Mouse (Mus musculus): ENCODE measurements around the gene Pomgnt2.
"Not testable (repeated sequence)": the region's sequence is repeated elsewhere in the genome, so short reads cannot be mapped to it uniquely, and the experiment has no call there.

Pomgnt2 gene

DNA sequence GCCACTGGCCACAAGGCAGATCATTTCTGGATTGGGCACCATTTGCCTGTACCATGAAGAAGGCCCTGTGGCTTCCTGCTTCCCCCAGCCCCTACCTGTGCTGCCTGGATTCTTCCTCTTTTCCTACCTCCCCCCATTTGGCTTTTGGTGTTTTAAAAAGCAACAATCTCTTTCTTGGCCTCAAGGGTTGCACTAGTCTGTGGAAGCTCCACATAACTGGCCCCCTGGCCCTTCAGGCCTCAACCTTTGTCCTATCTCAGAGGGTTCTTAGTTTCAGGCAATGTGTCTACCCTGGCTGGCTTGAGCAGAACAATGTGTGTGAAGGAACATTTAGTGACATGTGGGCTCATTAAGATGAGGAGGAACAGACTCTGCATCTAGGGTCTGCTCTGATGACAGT is at the start of gene Pomgnt2:
Gene Pomgnt2, minus strand, starts transcription at position 101 of the 400 bp plus-strand sequence.
- no peak for DNase-seq

GRCm38 (mm10) chr9:122039848-122040247 is 42.9 kb upstream of the Pomgnt2 start:
- no peak for DNase-seq

GRCm38 (mm10) chr9:122038631-122039030 is 41.7 kb upstream of the Pomgnt2 start:
- no peak for DNase-seq

DNA sequence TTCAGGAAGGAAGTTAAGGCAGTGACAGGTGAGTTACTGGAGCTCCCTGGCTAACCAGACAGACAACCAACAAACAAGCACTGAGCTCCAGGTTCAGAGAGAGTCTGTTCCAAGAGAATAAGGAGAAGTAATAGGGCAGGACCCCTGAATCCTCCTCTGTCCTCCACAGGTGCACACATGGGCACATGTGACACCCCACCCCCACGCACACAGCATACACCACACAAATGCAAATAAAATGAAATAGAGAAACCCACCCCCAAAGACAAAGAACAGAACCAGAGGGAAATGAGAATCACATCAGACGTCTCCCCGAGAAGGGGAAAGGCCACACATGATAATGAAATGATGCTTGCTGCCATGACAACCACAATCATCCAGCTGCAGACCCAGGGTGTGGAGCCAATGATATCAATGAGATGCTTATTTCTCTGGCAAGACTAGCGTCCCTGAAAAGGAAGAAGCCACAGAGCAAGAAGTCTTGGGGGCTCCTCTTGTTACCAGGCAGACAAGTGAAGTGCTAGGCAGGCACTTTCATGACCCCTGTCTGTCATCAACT is 39.7 kb upstream of the Pomgnt2 start:
- no peak for DNase-seq

DNA sequence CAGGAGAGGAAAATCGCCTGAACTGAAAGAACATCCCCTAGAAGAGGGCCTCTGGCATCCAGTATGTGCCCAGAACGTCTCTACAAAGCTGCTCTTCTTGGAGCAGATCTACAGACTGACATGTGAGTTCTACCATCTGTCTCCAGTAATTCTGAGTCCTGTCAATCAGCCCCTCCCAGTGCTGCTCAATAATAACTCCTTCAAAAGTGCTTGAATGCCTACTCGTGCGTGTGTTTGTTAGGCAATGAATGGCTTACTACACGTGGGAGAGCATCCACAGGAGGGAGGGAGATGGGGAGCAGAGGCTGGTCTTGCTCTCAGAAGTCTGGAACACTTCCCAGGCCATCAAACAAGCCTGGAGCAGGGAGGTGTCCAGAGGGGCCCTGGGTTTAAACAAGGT is 38.9 kb upstream of the Pomgnt2 start:
- DNase-seq: no peak

- no peak for DNase-seq
These were observed 38.0 kb upstream of the Pomgnt2 start for GRCm38 (mm10) chr9:122034949-122035348.

DNA sequence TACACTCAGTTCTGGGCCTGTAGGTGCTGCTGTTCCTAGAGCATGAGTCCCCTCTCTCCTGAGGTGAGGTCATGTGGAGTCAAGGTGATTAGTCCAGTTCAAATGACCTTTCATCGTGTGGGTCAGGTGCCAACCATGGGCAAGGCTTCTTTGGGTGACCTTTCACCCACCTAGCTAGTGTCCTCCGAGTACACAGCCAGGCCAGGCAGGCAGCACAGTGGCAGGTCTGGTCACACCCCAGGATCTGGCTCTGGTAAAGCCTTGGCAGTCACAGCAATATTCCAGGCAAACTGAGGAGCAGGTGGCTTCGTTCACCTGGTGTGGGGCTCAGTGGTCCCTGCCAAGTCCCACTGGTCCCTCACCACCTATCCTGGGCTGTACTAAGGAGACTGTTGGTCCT is 35.2 kb upstream of the Pomgnt2 start:
- peak; percentile 93 for DNase-seq

DNA sequence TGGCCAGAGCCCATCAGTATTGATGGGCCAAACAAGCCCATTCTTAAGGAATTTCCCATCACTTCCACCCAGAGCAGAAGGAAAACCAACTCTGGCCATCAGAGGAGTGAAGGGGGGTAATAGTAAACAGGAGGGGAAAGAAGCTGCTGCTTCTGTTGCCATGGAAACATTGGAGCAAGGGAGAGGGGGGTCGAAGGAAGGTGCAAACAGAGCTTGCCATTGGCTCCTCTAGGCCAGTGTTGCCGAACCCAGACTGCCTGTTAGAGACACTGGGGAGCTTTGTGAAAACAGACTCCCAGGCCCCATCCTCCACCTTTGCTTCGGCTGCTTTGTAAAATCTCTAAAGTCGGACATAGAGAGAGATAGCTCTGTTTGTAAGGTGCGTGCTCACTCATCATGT is 33.8 kb upstream of the Pomgnt2 start:
- DNase-seq: no peak

DNA sequence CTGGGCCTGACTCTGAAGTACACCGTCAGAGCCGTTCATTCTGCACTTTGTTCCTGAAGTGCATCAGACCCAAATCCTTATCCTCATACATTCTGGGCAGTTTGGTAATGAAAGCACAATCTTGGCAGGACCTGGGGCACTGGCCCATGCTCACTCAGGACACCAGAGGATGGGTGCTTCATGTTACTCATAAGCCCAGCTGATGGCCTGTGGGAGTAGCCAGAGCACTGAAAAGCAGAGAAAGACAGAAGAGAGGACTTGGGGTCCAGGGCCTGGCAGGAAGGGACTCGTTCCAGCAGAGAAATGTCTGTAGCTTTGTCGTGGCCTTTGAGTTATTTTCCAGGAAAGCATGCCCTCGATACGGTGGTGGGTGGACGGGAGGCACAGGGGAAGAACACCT is 32.9 kb upstream of the Pomgnt2 start:
- peak; percentile 13 for DNase-seq

DNA sequence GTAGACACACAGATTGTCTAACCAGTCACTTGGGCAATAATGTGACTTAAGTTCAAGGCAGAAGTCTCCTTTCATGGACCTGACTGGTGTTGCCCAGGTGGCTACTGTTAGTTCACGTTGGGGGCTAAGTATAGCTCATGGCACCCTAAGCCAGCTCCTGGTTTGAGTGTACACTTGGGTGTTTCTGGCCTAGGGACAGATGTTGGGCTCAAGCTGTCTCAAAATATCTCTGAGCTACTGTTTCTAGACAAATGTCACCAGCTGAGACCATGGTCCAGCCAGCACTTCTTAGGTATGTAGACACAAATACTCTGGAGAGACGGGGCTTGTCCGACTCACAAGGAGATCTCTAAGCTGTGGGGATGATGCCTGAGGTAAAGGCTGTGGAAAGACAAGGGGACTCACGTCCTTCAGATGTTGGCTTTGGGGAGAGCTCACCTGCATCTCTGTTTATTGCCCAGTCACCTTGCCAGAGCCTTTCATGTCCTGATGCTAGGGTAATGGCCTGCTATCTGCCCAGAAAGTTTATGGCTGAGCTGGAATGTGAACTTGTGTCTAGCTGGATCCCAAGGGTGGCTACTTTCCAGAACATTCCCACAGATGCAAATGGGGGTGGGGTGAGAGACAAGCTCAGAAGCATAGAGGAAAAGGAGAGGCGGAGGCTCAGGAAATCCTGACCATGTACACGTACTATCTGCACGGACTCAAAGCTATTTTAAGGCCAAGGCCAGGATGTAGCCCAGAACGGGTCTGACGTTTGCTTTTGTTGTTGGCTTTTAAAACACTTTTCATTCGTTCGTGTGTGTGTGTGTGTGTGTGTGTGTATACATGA is 31.2 kb upstream of the Pomgnt2 start:
- DNase-seq: peak; percentile 35

DNA sequence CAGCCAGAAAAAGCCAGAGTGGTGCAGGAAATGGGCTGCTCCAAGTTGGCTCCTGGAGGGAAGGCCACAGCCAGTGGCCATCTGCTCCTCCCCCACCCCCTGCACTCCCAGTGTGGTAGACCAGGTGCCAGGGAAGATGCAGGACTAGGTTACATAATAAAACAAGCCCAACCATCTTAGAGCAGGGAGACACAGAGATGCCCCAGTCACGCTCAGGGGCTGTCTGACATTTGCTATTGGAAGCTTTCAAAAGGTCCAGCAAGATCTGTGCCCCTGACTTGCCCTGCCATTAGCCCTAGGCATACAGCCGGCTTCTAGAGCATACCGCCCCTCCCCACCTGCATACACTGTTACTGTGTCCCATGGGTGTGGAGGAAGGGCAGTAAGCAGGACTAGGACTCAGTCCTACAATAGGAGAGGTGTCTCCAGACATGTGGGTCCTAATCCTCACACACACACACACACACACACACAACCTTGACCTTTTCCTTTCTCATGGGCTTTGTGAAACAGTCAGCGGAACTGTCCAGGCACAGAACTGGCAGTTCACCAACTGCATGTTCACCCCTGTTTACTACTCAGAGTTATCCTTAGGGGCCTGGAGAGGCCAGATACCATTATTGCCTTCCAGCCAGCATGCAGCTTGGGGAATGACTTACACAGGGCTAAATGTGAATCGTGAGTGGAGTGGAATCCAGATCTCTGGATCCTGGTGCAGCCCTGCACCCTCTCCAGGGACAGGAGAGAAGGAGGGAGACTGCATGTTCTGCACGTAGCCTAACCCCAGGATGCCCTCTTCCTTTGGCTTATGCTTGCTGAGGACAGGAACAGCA is 30.4 kb upstream of the Pomgnt2 start:
- peak; percentile 95 for DNase-seq

DNA sequence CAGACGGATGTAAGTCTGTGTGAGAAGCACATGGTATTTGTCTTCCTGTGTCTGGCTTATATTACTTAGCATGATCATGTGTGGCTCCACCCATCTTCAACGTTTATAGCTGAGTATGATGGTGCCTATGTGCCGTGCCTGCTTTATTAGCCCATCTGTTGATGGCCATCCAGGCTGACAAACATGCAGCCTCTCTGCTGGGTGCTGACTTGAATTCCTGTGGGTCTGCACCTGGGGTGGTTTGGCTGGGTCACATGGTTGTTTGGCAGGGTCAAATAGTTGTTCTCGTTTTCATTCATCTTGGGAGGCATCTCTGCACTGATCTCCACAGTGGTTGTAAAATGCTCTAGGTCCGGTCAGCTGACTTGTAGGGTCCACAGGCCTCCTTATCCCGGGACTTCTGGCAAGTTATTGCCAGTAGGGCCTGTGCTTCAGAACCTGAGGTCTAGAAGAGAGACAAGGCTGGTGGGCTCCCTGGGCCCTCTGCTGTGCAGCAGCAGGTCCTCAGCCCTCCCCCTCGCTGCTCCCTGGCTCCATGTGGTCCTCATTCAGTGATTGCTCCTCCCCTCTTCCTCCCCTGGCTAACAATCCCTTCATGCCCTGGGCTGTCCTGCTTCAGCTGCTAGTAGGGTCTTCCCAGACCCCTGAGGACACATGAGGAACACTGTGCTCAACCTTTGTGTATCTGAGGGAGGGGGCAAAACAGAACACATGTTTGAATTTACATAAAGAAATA is 29.1 kb upstream of the Pomgnt2 start:
- DNase-seq: peak; percentile 38

- DNase-seq: no peak
These were observed 27.5 kb upstream of the Pomgnt2 start for GRCm38 (mm10) chr9:122024419-122024818.

DNA sequence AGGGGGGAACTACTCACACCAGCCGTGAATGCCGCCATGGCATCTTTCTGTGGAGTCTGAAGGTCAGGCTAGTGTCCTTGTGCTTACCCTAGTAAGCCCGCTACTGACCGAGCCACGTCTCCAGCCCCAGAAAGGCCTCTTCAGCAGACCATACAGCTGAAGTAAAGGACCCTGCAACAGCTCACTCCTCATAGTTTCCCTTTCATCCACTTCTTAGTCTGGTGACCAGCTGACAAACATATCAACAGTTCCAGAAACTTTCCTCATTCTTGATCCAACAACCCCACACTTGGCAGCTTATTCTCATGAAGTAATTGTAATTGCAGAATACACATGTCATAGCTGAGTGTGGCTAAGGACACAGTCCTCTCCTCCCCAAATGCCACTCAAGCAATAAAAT is 27.0 kb upstream of the Pomgnt2 start:
- DNase-seq: no peak

DNA sequence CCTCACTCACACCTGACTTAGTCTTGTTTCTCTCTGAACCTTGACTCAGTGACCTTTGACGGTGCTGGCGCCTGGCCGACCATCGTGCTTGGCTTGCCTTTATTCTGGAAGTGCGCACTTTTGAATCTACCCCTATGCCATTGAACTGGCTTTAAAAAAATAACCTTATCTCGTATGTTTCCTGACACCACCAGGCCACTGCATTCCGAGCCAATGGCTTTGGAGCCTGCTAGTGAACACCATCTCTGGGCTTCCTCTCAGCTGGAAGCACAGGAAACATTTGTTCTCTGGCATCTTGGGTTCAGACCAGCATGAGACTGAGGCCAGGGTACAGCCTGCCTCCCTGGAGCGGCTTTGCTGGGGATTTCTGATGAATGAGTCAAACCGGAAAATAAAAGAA is 25.9 kb upstream of the Pomgnt2 start:
- peak; percentile 75 for DNase-seq

DNA sequence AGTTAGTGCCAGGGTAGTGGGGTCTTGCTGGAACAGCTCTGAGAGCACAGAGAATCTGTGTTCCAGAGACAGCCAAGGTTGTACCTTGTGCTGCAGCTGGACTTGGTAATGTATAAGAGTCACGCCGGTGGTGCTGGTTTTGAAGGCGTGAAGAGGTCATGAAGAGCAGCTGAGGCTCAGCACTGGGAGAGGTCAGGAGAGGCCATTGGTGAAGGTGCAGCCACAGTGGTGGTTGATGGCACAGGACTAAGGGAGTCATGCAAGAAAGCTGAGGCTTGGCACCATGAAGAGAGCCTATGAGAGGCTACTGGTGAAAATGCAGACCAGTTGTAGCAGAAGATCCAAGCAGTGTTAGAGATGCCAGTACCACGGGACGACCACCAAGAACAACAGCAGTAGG is 24.7 kb upstream of the Pomgnt2 start:
- DNase-seq: no peak

DNA sequence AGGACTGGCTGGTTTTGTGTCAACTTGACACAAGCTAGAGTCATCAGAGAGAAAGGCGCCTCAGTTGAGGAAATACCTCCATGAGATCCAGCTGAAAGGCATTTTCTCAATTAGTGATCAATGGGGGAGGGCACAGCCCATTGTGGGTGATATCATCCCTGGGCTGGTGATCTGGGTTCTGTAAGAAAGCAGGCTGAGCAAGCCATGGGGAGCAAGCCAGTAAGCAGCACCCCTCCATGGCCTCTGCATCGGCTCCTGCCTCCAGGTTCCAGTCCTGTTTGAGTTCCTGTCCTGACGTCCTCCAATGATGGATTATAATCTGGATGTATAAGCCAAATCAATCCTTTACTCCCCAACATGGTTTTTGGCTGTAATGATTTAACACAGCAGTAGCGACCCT is 24.3 kb upstream of the Pomgnt2 start:
- not testable (repeated sequence) for DNase-seq

GRCm38 (mm10) chr9:122020321-122020720 is 23.4 kb upstream of the Pomgnt2 start:
- no peak for DNase-seq

DNA sequence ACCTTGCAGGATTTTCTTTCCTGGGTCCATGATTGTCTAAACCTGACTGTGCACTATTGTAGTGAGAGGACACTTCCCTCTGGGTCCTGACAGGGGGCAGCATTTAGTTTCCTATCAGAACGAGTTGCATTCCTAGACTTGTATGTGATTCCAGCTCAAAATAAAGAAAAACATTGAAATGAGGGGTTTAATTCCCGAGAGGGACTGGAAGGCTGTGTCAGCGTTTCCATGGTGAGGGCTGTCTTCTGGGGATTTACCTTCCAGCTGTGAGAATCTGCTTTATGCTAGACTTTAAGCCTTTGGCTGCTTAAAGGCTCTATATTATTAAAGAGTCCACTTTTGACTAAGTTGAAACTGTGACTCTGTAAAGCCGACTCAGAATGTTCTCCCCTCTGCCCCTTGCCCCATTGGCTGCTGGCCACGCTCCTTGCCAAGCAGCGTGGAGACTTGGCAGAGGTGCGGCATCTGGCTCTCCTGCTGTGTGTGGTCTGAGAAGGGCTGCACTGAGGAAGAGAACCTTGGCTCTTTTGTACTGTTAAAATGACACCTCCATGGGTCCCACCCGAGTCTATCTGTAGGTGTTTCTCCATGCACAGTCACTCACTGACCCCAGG is 22.0 kb upstream of the Pomgnt2 start:
- DNase-seq: peak; percentile 72

GRCm38 (mm10) chr9:122018079-122018478 is 21.2 kb upstream of the Pomgnt2 start:
- peak; percentile 6 for DNase-seq

DNA sequence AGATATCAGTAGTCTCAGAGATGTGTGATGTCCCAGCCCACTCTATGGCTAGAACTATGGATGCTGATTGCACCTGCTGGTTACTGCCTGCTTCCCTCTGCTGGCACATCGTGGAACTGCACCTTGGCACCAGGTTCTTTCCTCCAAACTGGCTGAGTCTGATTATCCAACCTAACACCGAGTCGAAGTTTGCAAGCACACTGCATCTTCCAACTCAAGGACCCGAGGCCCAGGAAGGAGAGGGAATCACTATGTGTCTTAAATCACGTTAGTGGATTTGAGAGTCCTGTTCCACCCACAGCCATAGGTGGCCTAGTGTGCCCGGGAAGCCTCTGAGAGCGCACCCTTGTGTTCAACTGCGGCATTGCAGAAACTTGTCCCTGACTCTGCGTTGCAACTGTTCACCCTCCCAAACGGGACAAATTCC is 17.3 kb upstream of the Pomgnt2 start:
- peak; percentile 76 for DNase-seq

DNA sequence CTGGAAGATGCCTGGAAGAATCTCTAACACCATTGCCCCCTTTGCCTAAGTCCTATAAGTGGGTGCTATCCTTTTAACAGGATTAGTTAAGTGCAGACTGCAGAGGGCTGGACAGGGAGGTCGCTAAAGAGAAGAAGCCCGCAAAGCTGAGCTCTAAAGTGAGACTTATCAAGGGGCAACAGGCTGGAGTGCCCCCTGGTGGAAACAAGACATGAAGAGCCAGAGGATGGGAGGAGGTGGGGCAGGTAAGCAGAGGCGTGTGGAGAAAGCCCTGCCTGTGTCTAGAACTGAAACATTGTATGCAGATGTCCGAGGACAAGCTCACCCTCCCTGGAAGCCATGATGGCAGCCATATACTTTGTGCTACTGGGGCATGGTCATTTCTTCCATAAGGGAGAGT is 16.7 kb upstream of the Pomgnt2 start:
- DNase-seq: no peak

DNA sequence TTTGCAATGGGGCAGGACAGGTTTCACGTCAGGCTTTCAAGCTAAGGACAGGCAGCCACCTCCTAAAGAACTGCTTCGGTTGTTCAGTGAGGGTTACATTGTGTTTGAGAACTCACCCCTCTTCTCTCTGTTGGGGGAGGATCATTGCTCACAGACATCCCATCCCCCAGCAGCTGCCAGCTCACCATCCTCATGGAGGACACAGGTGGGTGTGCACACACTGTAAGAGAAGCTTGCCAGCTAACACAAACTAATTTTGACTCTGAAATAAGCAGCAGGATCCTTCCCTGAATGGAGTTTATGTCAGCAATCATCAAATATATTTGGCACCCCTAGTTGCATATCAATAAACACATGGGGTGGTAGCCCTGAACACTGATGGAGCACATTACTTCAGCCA is 15.9 kb upstream of the Pomgnt2 start:
- DNase-seq: no peak
